Mouse (Mus musculus): ENCODE data around the gene Msi2. TPM values are rescaled to one million over a fixed set of nuclear protein-coding genes. Genes with fewer than 3 reads are reported as not detected.

Msi2 gene
- 17.5 and 21.1 TPM in 2 replicates for polyA plus RNA-seq (2015; fragmentation: Nextera tagmentation; extraction: Ambion mirVana)

GRCm38 (mm10) chr11:88718050-88718765, at the start of gene Msi2:
Gene Msi2, minus strand, starts transcription at chr11:88718513.

GRCm38 (mm10) chr11:88293631-88294393, 424.5 kb downstream of the Msi2 start, which contains the start of gene Ccdc182:
Gene Ccdc182, plus strand, starts transcription at chr11:88294058.

Small RNAs within 50 kb of the gene (microRNA-seq; reads per million reads assigned to microRNA genes)
- not detected for gene Mir378b

Other genes starting within 250 kb of the Msi2 start
- gene Akap1, start 146.1 kb upstream of the Msi2 start, polyA plus RNA-seq (2015; fragmentation: Nextera tagmentation; extraction: Ambion mirVana) = 16.2 and 19.8 TPM in 2 replicates
- gene Scpep1, start 237.0 kb upstream of the Msi2 start, polyA plus RNA-seq (2015; fragmentation: Nextera tagmentation; extraction: Ambion mirVana) = 35.1 and 39.2 TPM in 2 replicates
- not detected in 2 replicates for gene Elobl, start 248.4 kb upstream of the Msi2 start, polyA plus RNA-seq (2015; fragmentation: Nextera tagmentation; extraction: Ambion mirVana)